Mouse (Mus musculus) hindlimb bud, embryonic 11.5 days (tissue): ENCODE measurements around the gene Golga4.

ENCODE experiments used
- DNase-seq: peaks from one replicate; pipeline ENCODE4 v3.0.0-alpha.2; 2012; ENCODE audit warnings: low read depth, low spot score; ENCODE audit errors: extremely low spot score

Golga4 gene

DNA sequence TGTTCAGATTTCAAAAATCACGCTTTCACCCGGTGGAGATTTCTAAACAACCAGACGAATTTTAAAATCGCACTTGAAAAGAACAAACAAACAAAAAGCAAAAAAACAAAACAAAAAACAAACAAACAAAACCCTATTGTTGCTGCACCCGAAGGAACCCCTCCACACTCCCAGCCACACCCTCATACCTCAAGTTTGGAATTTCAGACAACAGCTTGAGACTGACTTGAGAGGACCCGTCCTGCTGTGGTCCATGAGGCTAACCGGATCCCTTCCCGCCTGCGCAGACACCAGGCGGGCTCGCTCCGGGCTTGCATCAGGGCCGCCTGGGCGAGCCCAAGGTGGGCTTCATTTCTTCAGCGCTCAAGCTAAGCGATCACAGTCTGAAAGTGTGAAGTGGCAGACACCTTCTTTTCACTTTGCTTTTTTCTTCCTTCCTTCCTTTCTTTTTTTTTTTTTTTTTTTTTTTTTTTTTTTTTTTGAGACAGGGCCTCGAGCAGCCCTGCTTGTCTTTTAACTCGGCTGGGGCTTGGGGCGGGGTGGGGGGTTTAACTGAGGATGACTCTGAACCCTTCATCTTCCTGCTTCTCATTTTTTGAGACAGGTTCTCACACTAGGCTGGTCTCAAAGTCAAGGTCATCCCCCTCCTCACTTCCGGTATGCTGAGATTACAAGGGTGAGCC, 17.0 kb upstream of the Golga4 start:
- DNase-seq = no peak

DNA sequence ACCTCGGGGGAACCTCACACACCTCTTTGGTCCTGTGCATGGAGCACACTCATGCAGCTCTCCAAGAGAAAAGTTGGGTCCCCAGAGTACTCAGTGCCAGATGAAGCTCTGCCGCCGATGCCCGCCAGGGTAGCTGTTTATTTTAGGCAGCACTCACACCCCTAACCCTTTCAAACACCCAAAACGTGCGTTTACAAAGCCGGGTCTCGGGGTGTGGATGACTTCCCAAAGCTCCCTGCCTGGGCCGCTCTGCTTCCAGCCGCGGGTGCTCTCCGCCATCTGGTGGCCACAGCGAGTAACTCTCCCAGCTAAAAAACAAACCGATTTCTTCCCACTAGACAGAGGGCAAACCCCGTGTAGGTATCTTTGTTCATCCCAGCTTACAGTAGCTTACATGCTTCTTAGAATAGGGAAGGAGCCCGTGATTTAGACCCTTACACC, 16.5 kb upstream of the Golga4 start:
- no peak for DNase-seq

DNA sequence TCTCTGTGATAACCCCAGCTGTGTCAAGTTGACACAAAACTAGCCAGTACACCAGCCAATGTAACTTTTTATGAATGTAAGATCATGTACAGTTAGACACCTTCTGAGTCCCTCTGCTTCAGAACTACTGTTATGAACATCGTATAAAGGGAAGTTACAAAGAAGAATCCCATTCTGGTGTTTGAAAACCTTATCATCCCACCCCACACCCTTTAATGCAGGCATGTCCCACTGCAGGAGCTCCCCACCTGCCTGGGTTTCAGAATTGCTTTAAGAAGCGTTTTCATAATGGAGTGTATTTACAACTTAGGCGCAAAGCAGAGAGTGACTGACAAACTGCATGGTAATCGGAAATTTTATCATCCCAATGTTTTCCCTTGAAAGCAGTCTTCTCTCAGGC, 14.9 kb upstream of the Golga4 start:
- DNase-seq = no peak

DNA sequence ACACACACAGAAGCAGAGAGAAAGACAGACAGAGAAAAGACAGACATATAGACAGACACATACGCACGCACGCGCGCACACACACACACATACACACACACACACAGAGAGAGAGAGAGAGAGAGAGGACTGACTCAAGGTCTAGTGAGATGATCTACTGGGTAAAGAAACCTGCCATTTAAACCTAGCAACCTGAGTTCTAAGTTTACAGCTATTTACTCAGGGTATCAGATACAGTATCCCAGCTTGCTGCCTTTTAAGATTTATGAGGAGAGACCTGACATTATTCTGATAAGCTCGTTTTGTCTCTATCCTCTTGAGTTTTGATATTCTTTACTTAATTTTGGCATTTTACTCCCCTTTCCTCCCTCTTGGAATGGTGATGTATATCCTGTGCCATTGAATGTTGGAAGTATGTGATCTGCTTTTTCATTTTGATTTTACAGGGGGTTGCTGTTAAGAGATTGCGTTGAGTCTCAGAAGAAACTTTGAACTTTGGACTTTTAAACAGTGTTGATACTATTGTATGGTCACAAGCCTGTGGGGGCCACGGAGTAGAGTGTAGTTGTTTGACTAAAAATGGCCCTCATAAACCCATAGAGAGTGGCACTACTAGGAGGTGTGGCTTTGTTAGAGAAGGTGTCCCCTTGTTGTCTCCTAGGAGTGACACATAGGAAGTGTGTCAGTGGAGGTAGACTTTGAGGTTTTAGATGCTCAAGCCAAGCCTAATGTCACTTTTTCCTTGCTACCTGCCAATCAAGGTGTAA, 13.0 kb upstream of the Golga4 start:
- no peak for DNase-seq

DNA sequence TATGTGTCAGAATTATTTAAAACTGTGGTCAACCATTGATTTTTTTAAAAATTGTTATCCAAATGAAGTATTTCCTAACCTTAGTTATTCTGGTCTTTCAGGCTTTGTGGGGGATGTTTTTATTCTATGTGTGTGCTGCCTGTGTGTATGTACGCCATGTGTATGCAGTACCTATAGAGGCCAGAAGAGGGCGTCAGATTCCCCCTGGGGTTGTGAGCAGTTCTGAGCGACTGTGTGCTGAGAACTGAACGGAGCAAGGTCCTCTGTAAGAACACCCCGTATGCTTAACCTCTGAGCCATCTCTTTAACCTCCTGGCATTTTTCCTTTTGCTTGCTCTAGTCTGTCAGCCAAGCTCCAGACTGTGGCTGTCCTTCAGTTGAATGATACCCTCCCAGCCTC, 12.0 kb upstream of the Golga4 start:
- DNase-seq = no peak

DNA sequence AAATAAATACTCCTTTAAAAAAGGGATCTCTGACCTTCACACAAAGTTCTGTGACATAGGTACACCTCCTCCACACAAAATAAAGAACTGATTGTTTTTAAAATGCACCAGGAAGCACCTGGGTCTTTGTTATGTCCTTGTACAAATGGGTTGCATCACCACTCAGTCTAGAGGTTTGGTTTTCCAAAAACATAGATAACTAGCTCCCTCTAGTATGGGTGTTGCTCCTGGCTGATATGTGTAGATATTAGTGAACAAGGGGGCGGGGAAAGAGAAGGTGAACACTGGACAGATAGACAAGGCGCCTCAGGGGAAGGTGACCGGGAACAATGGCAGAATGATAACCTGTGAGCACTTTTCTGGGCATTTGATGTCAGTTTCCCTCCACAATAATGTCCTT, 10.1 kb upstream of the Golga4 start:
- no peak for DNase-seq

DNA sequence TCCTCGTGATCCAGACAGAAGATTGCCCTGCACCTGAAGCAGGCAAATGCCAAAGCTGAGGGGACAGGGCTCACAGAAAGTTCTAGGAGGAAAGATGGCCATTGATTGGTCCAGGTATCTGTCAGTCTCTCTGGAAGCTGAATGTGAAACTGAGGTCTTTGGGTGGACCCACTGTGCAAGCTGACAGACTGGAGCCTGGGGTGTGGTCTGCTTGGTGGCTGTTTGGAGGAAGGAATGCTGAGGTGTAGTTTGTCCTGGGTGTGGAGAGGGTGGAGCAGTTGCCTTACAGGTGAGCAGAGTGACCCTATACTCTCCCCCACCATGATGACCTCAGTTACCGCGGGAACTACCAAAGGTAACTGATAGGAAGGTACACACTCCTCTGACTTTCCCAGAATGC, 9.1 kb upstream of the Golga4 start:
- no peak for DNase-seq

DNA sequence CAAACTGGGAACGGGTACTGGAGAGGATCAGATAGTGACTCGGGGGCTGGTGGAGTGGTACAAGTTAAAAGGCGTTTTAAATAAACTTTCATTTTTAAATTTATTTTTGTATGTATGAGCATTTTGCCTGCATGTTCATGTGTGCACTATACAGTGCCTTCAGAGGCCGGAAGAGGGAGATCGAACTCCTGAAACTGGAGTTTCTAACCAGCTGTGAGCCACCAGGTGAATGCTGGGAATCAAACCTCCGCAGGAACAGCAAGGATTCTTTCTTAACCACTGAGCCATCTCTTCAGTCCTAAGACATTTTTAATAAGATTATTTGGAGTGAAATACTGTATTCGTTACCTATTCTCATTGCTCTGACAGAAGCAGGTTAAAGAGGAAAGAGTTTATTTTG, 8.0 kb upstream of the Golga4 start:
- DNase-seq = no peak

DNA sequence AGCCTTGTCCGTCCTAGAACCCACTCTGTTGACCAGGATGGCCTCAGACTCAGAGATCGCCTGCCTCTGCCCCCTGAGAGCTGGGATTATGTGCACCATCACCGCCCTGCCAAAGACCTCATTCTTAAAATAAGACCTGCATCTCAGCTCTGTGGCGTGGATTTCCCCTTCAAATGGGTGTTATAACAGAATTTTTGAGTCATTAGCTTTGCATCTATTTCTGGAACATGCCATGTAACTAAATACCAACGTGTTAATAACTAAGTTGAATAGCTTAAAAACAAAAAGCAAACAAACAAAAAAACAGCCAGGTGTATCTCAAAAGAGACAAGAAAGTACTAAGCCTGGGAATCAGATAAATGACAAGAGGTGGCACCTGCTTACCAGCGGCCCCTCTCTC, 5.1 kb upstream of the Golga4 start:
- no peak for DNase-seq

DNA sequence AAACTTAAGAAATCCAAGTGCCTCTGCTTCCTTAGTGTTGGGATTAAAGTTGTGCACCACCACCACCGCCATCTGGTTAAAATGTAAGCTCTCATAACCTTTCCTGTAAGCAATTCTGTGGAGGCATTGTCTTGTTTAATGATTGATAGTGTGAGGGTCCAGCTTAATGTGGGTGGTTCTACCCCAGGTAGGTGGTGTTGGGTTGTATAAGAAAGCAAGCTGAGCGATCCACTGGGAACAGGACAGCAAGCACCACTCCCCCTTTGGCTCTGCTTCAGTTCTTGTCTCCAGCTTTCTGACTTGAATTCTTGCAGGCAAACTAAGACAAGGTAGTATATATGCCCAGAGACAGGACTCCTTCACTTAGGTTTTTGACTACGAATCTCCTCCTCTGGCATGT, 1.4 kb upstream of the Golga4 start:
- DNase-seq = no peak

DNA sequence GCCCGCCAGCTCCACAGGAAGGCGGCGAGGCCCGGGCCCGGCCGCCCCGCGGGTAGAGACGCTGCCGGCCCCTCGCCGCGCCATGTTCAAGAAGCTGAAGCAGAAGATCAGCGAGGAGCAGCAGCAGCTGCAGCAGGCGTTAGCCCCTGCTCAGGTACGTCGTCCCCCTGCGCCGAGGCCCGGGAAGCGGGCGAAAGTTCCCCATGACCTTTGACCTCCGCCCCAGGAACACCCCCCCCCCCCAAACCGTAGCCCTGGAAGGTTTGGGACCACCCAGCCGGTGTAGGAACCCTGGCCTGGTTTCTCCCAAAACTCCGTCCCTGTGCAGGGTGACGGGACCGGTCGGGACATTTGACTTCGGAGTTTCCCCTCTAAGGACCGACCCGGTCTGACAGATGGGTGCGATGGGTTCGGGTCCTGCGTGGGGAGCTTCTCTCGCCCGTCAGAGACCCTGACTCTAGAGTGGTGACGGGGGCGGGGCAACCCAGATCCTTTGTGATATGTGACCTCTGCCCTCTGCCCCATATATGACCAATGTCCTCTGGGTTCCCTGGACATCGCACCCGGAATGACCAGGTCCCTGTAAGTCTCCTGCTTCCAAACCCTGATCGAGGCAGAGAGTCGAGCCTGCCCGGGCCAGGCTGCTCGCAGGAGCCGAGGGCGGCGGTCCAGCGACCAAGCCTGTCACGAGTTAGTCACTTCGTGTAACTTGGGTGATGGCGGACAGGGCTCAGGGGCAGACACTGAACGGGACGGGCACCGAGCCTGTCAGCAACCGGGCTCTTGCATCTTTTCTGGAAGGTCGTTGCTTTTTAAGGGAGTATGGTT, 551 bp downstream of the Golga4 start:
- no peak for DNase-seq

DNA sequence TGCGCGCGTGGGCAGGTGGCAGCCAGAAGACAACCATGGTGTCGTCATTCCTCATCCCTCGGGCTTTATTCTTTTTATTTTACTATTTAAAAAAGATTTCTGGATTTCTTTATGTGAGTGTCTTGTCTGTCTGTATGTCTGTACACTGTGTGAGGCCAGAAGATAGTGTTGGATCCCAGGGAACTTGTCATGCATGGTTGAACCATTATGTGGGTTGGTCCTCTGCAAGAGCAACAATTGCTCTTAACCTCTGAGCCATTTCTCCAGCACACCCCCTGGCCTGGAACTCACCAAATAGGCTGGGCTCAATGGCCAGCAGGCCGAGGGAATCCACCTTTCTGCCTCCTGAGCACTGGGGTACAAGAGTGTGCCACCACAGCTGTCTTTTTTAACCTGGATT, 1.5 kb downstream of the Golga4 start:
- DNase-seq = no peak

DNA sequence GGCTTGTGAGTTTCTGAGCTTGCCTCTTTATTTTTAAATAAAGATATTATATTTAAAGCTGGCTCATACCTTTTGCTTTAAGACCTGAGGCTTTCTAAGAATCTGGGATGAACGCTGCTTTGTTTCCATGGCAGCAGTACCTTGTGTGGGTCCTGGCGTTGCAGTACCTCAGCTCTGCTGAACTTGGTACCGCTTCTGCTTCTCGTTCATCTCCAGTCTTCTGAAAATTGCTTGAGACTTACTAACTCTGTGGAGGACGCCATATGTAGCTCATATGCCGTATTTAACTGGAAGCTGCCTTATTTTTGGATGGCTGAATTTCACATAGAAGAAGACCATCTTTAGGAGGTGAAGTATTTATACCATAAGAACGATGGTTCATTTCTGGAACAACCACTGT, 2.5 kb downstream of the Golga4 start:
- no peak for DNase-seq

DNA sequence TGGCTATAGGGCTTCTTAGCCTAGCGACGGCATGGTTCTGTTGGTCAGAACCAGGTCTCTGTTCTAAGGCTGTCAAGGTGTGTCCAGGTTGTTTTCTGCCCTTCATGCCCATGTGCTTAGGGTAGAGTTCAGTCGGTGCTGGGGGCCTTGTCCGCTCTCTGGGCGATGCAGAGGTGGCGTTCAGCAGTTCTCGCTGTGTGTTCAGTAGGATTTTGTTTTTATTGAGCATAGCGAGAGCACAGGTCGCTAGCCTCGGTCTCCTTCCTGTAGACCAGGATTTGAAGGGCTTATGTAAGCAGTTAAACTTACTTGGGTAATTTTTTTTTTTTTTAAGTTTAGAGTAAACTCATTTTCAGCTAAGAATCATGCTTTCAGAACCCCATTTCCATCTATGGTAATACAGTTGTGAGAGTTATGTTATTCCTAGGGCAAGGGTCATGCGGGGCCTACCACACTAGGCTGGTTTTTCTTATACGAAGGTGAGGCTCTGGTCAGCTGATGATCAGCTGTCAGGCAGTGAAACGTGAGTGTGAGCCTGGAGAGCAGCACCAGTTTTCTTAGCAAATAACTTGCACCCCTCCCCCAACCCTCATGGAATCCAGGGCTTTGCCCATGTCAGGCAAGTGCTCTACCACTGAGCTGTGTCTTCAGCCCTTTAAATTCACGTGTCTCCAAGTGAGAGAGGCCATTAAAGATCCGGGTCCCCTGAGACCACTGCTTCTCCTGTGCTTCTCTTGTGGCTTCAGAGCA, 5.0 kb downstream of the Golga4 start:
- no peak for DNase-seq

DNA sequence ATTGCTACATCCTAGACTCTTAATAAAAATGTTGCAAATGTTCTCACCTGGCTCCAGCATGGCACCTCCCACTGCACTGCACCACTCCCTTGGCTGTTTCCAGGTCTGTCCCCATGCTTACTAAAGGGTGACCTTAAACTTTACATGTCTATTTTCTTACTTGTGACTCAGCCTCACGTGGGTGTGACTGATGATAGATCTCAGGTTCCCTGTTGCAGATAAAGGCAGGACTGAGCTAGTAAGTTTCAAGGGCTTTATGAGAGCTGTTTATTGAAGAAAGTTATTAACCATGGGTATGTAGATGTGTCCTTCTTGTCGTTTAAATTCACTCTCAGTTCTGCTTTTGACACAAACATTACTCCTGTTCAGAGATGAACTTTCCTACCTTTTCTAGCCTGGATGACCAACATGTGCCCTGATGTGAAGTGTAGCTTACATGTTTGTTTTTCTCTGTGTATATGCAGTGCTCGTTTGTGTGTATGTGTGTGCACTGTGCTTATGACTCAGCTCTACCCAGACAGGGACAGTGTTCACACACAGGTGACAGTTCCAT, 6.7 kb downstream of the Golga4 start:
- no peak for DNase-seq

DNA sequence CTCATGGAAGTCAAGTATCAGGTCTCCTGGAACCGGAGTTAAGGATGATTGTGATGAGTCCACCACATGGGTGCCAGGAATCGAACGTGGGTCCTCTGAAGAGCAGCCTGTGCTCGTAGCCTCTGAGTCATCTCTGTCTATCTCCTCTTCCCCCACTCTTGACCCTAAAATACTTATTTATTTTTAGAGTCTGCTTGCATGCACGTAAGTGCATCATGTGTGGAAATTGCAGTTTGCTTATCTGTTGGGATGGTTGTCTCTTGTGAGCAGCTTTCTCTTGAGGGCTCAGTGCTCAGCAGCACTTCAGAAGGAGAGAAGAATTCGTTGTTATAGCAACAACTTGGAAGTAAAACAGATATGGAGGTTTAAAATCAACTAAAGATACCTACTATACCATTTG, 9.4 kb downstream of the Golga4 start:
- DNase-seq = no peak

DNA sequence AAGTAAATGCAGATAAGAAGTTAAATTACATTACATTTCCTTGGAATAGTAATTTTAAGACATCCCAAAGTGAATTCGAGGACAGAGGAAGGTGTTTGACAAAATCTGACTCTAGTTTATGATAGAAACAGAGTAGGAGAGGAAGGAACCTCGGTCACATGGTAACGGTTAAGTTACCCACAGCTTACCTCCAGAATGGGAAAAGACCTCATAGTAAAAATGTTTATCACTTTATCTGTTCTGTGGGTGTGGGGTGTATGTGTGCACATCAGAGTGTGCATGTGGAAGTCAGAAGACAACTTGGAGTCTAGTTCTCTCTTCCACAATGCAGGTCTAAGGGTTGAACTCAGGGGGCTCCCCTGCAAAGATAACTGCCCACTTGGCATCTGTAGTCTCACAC, 10.1 kb downstream of the Golga4 start:
- DNase-seq = no peak

DNA sequence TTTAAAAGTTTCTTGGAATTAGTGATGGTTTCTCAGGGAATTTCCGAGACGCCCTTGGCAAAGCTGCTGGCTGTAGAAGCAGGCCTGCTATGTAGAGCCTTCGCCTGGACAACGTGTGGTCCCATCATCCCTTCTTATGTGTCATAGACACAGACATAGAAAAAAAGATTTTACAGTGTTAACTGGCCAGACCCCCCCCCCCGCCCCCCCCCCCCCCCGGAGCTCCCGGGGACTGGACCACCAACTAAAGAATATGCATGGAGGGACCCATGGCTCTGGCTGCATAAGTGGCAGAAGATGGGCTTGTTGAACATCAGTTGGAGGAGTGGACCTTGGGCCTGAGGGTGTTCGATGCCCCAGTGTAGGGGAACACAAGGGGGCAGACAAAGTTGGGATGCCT, 11.6 kb downstream of the Golga4 start:
- no peak for DNase-seq

DNA sequence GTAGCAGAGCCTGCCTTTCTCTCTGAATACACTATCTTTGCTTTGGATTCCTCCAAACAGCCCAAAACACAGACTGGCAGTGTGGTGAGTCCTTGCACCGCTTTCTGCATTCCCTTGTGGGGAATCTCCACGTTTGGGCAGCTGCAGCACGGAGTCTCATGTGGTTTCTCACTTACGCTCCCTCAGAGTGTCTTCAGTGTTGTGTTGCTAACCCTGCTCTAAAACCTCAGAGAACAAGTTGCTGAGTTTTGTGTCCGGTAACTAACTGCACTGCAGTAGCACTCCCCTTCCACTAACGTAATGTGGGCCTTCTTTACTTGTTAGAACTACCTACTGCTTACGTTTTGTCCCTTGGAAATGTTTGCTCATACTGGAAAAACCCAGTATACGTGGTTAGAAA, 13.0 kb downstream of the Golga4 start:
- no peak for DNase-seq

DNA sequence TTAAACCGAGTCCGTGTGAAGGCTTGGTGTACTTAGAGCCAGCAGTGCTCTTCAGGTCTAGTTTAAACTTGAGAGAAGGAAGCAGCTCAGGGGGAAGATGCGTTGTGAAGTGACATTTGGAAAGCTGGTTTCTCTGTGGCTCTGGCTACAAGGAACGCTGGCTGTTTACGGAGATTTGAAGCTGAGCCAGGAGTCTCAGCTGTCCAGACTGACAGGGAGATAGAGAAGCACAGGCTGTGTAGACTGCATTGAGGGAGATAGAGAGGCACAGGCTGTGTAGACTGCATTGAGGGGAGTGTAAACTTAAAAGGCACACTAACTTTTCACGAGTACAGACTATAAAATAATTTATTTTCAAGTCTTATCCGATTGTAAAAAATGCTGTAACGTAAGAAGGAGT, 13.9 kb downstream of the Golga4 start:
- no peak for DNase-seq

DNA sequence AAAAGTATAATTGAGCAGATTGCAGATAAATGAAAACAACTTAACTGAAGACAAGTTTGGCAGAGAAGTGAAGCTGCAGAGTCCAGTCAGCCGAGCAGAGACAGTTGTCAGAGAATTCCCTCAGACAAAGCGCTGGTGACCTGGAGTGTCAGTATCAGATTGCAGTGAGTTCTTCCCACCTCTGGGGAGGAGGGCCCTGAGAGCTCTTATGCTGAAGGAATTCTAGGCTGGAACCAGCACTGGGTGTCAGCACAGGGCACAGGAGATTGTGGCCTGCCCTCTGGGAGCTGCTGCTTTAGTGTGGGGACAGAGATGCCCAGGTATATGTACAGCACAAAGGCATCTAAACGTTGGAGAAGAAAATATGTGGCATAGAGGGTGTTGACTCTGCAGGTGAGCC, 14.8 kb downstream of the Golga4 start:
- DNase-seq = no peak
